Mouse (Mus musculus) embryo, embryonic 11 days (tissue): ENCODE data around the gene Ctbp1.

Experiments used
- DNase-seq: peaks from one replicate; pipeline ENCODE4 v3.0.0-alpha.2; 2015

Gene Ctbp1

DNA sequence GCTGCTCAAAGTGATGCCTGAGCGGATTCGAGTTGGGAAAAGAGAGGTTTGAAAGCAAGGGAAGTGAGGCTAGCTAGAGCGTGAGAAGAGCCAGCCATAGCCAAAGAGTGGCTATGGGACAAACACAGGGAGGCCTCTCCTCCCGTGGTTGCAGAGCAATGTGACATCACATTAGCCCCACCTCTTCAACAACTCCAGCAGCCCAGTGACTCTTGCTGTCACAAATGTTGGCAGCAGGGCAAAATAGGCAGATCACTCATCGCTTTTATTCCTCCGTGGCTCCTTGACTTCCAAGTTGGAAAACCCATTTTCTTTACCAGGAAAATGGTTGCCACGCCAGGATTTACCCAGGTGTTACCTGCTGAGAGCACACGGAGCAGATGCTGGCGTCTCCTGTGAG lies 67.7 kb downstream of the Ctbp1 start:
- DNase-seq, result no peak

DNA sequence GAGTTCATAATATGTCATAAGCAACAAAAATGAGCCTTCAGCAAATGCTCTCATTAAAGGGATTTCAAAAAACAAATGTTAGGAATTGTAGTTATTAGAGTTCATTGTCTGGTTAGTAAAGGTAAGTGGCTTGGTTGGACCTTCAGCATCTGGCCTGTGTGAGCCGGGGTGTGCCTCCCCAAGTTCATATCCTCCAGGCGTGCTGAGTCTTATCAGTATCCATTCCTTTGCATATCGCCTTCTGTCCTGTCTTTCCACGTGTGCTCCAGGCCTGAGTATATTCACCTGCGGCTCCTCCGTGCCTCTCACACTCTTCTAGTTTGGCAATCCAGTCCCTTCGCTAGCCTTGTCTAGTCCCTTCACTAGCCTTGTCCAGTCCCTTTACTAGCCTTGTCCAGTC lies 68.5 kb downstream of the Ctbp1 start:
- DNase-seq, result no peak

DNA sequence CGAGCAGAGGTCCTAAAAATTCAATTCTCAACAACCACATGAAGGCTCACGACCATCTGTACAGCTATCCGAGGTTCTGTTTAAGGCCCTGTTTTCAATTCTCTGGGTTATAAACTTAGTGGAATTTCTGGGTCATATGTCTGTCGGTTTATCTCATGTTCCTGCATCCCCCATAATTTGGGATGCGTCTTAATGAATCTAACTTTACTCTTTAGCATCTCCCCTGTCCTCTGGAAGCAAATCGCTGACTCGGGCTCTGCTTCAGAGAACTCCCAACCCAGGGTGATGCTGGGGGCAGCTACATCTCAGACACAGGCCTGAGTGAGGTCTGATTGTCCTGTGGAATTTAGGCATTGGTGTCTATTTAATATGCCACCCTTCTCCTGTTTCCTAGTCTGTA lies 70.5 kb downstream of the Ctbp1 start:
- DNase-seq, result no peak

DNA sequence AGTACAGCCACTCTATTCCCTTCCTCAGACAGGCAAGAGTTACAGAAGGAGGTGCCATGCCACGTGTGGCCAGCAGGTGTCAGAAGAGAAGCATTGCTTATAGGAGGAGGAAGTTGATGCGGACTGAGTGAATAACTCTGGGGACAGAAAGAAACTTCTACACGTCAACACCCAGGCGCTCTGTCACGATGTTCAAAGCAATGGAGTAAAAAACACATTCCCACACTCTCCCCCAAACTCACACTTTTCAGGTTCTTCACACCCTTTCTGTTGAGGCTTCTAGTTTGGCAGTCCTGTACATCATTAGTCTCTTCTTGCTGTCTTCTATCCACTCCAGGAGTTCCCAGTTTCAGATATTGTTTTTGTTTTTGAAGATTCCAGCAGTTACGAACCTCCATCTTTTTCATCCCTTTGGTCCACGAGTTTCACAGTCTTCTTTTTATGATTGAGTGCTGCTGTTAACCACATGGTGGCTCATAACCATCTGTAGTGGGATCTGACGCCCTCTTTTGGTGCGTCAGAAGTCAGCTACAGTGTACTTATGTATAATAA lies 71.0 kb downstream of the Ctbp1 start:
- peak; percentile 88 for DNase-seq

DNA sequence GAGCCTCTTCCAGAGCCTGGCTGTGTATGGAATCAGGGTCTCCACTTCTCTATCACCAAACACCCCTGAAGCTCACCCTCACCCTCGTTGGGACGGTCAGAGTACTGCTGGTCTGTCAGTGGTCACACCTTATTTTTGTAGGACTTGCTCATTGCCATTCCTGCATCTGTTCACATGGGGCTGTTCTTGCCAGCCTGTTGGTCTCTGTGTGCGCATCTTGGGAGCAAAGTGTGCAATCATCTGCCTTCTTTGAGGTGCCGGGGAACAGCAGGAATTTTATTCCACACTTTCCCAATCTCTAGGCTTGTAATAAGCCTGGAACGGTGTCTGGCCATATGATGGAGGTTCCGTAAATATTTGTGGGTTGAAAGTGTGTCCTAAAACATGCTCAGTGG lies 71.6 kb downstream of the Ctbp1 start:
- DNase-seq, result no peak

DNA sequence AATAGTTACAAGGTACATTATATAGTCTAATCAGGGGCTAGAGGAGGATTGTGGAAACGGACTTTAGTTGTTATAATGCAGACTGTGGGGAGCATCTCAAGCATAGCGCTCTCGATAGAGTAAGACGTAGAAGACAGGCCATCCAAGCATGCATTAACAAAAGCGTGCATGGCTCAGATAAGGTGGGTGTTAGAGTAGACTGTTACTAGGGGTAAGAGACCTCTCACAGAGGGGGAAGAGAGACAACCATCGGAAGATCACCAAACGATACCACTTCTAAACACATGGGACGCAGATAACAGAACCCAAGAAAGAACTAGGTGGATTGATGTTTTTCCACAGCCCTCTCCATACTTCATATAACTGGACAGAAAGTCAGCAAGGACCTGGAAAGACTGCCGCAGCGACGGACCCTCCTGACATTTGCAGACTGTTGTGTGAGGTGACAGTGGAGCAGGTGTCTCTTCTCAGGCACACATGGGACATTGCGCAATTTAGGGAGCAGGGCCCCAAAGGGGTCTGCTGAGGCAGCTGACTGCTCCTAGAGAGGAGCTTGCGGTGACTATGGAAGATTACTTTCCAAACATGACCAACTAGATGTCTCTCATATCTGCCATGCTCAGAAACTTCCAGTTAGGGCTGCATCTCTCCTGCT lies 72.2 kb downstream of the Ctbp1 start:
- no peak for DNase-seq

DNA sequence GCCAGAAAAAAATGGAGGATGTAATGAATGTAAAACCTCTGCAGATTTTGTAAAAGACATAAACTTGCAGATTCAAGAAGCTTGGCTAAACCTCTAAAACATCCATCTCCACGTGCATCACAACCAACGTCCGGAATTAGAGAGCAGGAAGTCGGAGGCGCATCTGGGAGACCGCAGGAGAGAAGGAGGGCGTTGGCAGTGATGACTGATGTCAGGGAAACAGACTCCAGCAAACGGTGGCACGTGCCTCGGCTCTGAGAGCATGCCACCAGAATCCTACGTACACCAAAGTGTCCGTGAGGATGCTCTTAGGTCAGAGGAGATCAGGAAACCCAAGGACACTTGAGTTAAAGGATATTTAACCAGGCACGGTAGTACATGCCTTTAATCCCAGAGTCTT lies 73.1 kb downstream of the Ctbp1 start:
- DNase-seq, result no peak

DNA sequence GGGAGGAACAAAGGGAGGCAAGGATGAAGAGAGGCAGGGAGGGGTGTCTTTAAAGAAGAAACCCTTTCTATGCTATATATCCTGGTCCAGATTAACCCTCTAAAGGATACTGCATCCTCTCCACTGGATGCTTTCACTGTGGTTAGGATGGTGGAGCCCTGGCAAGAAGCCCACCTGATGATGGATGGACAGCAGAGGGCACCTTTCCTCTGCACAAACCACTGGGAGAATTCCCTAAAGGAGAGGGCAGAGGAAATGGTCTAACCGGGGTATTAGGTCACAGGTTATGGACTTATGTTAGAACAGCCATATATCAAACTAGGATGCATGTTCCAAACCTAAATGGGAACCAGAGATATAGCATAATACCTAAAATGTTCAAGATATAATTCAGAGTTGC lies 74.7 kb downstream of the Ctbp1 start:
- no peak for DNase-seq
